Mouse (Mus musculus) embryonic facial prominence, embryonic 12.5 days (tissue): ENCODE data around the gene Arhgap44. TPM values are rescaled to one million over a fixed set of nuclear protein-coding genes. Genes with fewer than 3 reads are reported as not detected.

Experiments
- ATAC-seq: fragments of 200-750 bp; cut with Nextera tagmentation; 2 replicates; pipeline ENCODE4 v1.8.0; 2017; ENCODE audit not compliant: insufficient number of reproducible peaks, insufficient read depth, low FRiP score, low TSS enrichment
- H3K27ac ChIP-seq: fragments of 300-500 bp; sonication (generic); 2 replicates; pipeline ENCODE4 v1.5.1; 2016; ENCODE audit warnings: mild to moderate bottlenecking
- H3K27me3 ChIP-seq: fragments of 300-500 bp; sonication (generic); 2 replicates; pipeline ENCODE4 v1.6.1; 2016; ENCODE audit warnings: mild to moderate bottlenecking, moderate library complexity
- H3K36me3 ChIP-seq: fragments of 300-500 bp; sonication (generic); 2 replicates; pipeline ENCODE4 v1.6.1; 2016; ENCODE audit warnings: mild to moderate bottlenecking
- H3K4me1 ChIP-seq: fragments of 300-500 bp; sonication (generic); 2 replicates; pipeline ENCODE4 v1.6.1; 2016
- H3K4me2 ChIP-seq: fragments of 300-500 bp; sonication (generic); replicated peaks from 2 replicates; pipeline ENCODE4 v1.6.1; 2016; ENCODE audit warnings: mild to moderate bottlenecking, moderate library complexity
- H3K4me3 ChIP-seq: fragments of 300-500 bp; sonication (generic); 2 replicates; pipeline ENCODE4 v1.5.1; 2016; ENCODE audit warnings: mild to moderate bottlenecking
- H3K9ac ChIP-seq: fragments of 300-500 bp; sonication (generic); 2 replicates; pipeline ENCODE4 v1.6.1; 2016; ENCODE audit warnings: mild to moderate bottlenecking, moderate library complexity
- H3K9me3 ChIP-seq: fragments of 300-500 bp; sonication (generic); 2 replicates; pipeline ENCODE4 v1.6.1; 2016; ENCODE audit warnings: mild to moderate bottlenecking, moderate library complexity
- WGBS: fragments of 180-500 bp; shearing (Covaris S2); methylation state at CpG from one replicate; pipeline ENCODE4 v1.1.7; 2016; 5-methylcytosine and 5-hydroxymethylcytosine counted together
- polyA plus RNA-seq: library from polyadenylated mRNA; unstranded; fragments of >200 nt; fragmentation: Nextera tagmentation; extraction: Ambion mirVana; gene quantifications from 2 replicates; pipeline ENCODE4 v1.2.1, GENCODE M21; 2016

Arhgap44 gene
- polyA plus RNA-seq, 1 experiment from 2014 or later: 5.6 TPM

DNA sequence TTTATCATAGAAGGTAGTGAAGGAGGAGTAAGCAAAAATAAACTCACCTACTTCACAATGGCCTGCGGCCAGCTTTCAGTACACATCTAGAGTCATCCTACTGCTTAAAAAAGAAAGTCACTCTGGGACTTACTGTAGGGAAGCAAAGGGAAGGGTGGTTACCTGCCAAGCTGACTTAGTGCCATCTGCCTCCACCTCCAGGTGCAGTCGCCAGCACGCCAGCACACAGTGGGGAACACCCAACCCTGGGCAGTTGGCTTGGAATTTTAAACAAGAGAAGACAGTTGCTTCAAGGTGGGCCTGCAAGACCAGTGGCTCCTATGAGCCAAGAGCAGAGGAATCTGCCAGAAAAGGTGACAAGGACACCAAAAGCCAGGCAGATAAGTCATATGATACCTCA lies 58.7 kb downstream of the Arhgap44 start:
- H3K4me3 ChIP-seq: no peak overlapping the region
- H3K36me3 ChIP-seq: no peaks in the 10 kb centered on the region
- no peak for ATAC-seq
- no peak overlapping the region for H3K27ac ChIP-seq
- H3K27me3 ChIP-seq: no peaks in the 10 kb centered on the region
- no peaks in the 10 kb centered on the region for H3K4me1 ChIP-seq
- 90% methylated on average over 3 of the region's 3 CpGs for WGBS
- H3K9ac ChIP-seq: no peak overlapping the region
- no peaks in the 10 kb centered on the region for H3K9me3 ChIP-seq
- H3K4me2 ChIP-seq: no peak overlapping the region

- 73% methylated on average over 11 of the region's 11 CpGs for WGBS
- no peak for ATAC-seq
- no peak overlapping the region for H3K4me2 ChIP-seq
These were observed 61.6 kb downstream of the Arhgap44 start for GRCm38 (mm10) chr11:65101206-65101605.

GRCm38 (mm10) chr11:65100031-65100430 lies 62.7 kb downstream of the Arhgap44 start:
- no peaks in the 10 kb centered on the region for H3K4me1 ChIP-seq
- 87% methylated on average over 8 of the region's 8 CpGs for WGBS
- H3K36me3 ChIP-seq: no peaks in the 10 kb centered on the region
- ATAC-seq: no peak
- H3K4me2 ChIP-seq: no peak overlapping the region
- H3K4me3 ChIP-seq: no peak overlapping the region
- H3K27me3 ChIP-seq: no peaks in the 10 kb centered on the region
- no peaks in the 10 kb centered on the region for H3K9me3 ChIP-seq
- H3K27ac ChIP-seq: no peak overlapping the region
- no peak overlapping the region for H3K9ac ChIP-seq

More at GRCm38 (mm10) chr11:65101206-65101605, 61.6 kb downstream of the Arhgap44 start:
- H3K27me3 ChIP-seq: no peaks in the 10 kb centered on the region
- H3K36me3 ChIP-seq: no peaks in the 10 kb centered on the region
- H3K9me3 ChIP-seq: no peaks in the 10 kb centered on the region
- H3K4me1 ChIP-seq: no peaks in the 10 kb centered on the region
- H3K27ac ChIP-seq: no peak overlapping the region
- H3K9ac ChIP-seq: no peak overlapping the region
- H3K4me3 ChIP-seq: no peak overlapping the region

- WGBS: 74% methylated on average over 4 of the region's 4 CpGs
- H3K9me3 ChIP-seq: no peaks in the 10 kb centered on the region
- H3K36me3 ChIP-seq: no peaks in the 10 kb centered on the region
- no peak overlapping the region for H3K4me3 ChIP-seq
- H3K27me3 ChIP-seq: no peaks in the 10 kb centered on the region
- no peaks in the 10 kb centered on the region for H3K4me1 ChIP-seq
- ATAC-seq: no peak
- H3K27ac ChIP-seq: no peak overlapping the region
- no peak overlapping the region for H3K9ac ChIP-seq
- no peak overlapping the region for H3K4me2 ChIP-seq
These were observed 65.2 kb downstream of the Arhgap44 start for GRCm38 (mm10) chr11:65097526-65098070.

DNA sequence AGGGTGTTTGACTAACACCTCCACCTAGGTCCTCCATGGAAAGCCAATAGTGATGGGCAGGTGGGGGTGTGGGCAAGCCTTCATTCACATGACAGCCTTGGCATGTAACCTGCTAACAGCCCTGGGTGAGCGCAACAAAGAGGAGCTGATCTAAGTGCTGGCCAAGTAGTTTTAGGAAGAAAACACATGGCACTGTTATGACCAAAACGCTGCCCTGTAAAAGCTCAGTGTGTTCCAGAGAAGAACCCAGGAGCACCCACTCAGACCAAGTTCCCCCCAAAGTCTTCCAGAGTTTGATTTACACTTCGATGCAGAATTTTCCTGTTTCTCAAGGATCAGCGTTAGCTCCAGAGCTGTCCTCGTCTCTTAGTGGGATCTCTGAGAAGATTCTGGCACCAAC lies 65.9 kb downstream of the Arhgap44 start:
- Histone ChIP-seq H3K9ac (no peak overlapping the region), H3K27me3 (no peaks in the 10 kb centered on the region), H3K27ac (no peak overlapping the region), H3K36me3 (no peaks in the 10 kb centered on the region), H3K4me1 (no peaks in the 10 kb centered on the region), H3K4me3 (no peak overlapping the region), H3K9me3 (no peaks in the 10 kb centered on the region), H3K4me2 (no peak overlapping the region)
- 93% methylated on average over 5 of the region's 5 CpGs for WGBS
- ATAC-seq: no peak

DNA sequence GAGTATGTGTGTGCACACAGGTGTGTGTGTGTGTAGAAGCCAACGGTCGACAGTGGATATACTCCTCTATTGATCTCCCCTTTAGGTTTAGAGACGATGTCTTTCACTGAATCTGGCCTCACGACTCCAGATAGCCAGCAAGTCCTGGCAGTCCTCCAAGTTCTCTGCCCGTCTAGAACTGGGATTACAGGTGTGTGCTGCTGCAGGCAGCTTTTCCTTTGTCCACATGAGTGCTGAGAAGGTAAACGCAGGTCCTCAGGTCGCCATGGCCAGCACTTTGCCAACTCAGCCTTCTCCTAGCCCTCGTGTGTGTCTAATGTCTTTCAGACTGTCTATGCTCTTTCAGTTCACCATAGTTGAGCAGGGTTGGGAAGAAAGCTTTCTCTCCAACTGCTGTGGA lies 69.9 kb downstream of the Arhgap44 start:
- H3K4me1 ChIP-seq: no peaks in the 10 kb centered on the region
- H3K27me3 ChIP-seq: no peaks in the 10 kb centered on the region
- no peaks in the 10 kb centered on the region for H3K9me3 ChIP-seq
- no peak overlapping the region for H3K4me2 ChIP-seq
- no peak overlapping the region for H3K9ac ChIP-seq
- H3K27ac ChIP-seq: no peak overlapping the region
- no peak for ATAC-seq
- 80% methylated on average over 8 of the region's 8 CpGs for WGBS
- no peak overlapping the region for H3K4me3 ChIP-seq
- H3K36me3 ChIP-seq: no peaks in the 10 kb centered on the region

DNA sequence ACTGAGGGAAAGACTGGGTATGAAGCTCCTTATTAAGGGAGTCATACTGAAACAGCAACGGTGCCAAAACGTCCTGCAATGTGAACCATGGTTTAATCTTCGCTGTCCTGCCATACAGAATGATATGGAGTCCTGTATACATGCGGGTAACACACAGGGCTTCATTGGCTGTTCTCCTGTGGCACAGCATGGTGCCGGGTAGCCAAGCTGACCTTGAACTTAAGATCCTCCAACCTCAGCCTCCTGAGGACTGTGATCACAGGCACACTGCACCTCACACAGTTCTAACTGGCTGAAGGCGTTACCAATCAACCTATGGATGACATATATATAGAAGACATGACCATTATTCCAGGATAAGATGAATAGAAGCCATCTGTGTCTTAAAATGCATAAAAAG lies 72.4 kb downstream of the Arhgap44 start:
- Histone ChIP-seq H3K4me1 (no peaks in the 10 kb centered on the region), H3K4me3 (no peak overlapping the region), H3K36me3 (no peaks in the 10 kb centered on the region), H3K9me3 (no peaks in the 10 kb centered on the region), H3K4me2 (no peak overlapping the region), H3K27me3 (no peaks in the 10 kb centered on the region), H3K27ac (no peak overlapping the region), H3K9ac (no peak overlapping the region)
- WGBS: 90% methylated on average over 6 of the region's 6 CpGs
- no peak for ATAC-seq

DNA sequence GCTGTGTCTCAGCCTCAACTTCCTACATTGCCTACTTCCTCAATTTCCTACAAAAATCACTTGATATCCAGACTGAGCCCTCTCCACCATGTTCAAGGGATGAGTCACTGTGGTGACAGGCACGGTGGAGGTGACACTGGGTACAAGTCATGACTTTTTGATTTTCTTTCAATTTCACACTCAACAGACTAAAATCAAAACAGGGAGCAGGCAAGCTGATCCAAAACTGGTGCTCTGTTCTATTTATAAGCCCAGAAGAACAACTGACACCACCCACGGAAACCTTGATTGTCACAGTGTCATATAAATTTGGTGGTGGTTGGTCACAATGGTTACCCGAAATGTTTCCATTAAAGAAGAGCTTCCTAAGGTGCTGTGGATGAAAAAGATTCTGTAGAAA lies 72.8 kb downstream of the Arhgap44 start:
- WGBS: 79% methylated on average over 3 of the region's 3 CpGs
- Histone ChIP-seq H3K9ac (no peak overlapping the region), H3K36me3 (no peaks in the 10 kb centered on the region), H3K4me1 (no peaks in the 10 kb centered on the region), H3K4me2 (no peak overlapping the region), H3K27ac (no peak overlapping the region), H3K4me3 (no peak overlapping the region), H3K9me3 (no peaks in the 10 kb centered on the region), H3K27me3 (no peaks in the 10 kb centered on the region)
- ATAC-seq: no peak

DNA sequence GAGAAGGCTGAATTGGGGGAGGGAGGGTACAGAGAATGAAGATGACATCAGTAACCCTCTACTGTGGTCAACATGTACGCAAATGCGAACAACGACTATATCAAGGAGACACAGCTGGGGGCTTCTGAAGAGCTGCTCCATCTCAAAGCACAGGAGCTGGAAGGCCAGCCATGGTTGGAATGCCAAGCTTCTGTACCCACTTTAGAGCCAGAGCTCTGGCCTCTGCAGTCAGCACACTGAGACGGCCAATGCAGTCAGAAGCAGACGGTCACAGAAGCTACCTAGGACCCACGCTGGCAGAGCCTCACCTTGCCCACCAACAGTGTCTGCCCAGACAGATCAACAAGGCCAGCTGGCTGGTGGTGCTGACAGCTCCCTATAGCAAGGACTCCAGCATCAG lies 73.5 kb downstream of the Arhgap44 start:
- Histone ChIP-seq H3K36me3 (no peaks in the 10 kb centered on the region), H3K9ac (no peak overlapping the region), H3K9me3 (no peaks in the 10 kb centered on the region), H3K4me3 (no peak overlapping the region), H3K4me2 (no peak overlapping the region), H3K27me3 (no peaks in the 10 kb centered on the region), H3K27ac (no peak overlapping the region), H3K4me1 (no peaks in the 10 kb centered on the region)
- no peak for ATAC-seq
- WGBS: 89% methylated on average over 6 of the region's 6 CpGs

DNA sequence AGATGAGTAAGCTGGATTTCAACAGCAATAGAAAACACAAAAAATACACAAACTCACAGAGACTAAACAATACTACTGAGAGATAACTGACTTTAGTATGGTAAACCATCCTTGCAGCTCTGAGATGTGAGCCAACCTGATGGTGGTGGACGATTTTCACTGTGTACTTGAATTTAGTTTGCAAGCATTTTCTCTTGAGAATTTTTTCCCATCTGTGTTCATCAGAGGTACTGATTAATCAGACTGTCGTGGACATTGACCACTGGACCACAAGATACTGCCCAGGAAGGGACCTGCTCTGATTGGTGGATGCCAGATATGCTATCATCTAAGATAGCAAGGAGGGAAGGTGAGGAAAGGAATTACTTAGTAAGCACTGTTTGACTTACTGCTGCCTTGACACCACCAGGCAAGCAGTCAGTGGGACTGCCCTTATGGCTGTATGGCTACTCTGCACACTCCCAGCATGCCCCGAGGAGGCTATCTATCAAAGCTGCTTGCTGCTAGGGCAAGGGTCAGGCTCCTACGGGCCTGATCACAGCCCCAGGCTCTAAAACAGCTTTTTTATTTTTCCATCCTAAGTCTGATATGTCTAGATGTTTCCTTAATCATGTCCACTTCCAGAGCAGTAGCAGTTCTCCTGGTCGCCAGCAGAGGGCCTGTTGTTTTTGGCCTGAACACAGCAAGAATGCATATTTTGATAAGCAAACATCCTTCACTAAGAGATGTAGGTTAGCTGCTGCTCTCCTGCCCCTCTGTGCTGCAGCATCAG lies 74.1 kb downstream of the Arhgap44 start:
- Histone ChIP-seq H3K36me3 (no peaks in the 10 kb centered on the region), H3K27me3 (no peaks in the 10 kb centered on the region), H3K9ac (no peak overlapping the region), H3K9me3 (no peaks in the 10 kb centered on the region), H3K4me3 (no peak overlapping the region), H3K27ac (no peak overlapping the region), H3K4me2 (no peak overlapping the region), H3K4me1 (no peaks in the 10 kb centered on the region)
- no peak for ATAC-seq
- WGBS: 47% methylated on average over 5 of the region's 5 CpGs

DNA sequence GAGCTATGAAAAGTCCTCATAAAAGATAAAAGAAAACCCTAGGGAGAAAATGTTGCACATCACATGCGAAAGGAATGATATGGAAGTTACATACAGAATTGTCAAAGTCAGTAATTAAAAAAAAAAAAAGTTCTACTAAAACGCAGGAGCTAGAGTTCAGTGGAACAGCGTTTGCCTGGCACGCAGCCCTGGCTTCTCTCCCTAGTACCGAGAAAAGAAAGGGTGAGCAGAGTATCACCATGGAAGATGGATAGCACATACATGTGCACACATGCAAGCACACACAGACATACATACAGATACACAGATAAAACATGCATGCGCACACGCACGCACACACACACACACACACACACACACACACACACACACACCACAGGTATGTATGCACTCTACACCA lies 82.0 kb downstream of the Arhgap44 start:
- 92% methylated on average over 8 of the region's 8 CpGs for WGBS
- no peaks in the 10 kb centered on the region for H3K36me3 ChIP-seq
- H3K9me3 ChIP-seq: no peaks in the 10 kb centered on the region
- no peaks in the 10 kb centered on the region for H3K27me3 ChIP-seq
- H3K4me3 ChIP-seq: no peak overlapping the region
- no peaks in the 10 kb centered on the region for H3K4me1 ChIP-seq
- H3K4me2 ChIP-seq: no peak overlapping the region
- no peak for ATAC-seq
- no peak overlapping the region for H3K9ac ChIP-seq
- no peak overlapping the region for H3K27ac ChIP-seq

- WGBS: 91% methylated on average over 3 of the region's 3 CpGs
- Histone ChIP-seq H3K4me2 (no peak overlapping the region), H3K9me3 (no peaks in the 10 kb centered on the region), H3K27ac (no peak overlapping the region), H3K27me3 (no peaks in the 10 kb centered on the region), H3K4me3 (no peak overlapping the region), H3K4me1 (no peaks in the 10 kb centered on the region), H3K36me3 (no peaks in the 10 kb centered on the region), H3K9ac (no peak overlapping the region)
- no peak for ATAC-seq
These were observed 82.5 kb downstream of the Arhgap44 start for GRCm38 (mm10) chr11:65080274-65080673.
